Mouse (Mus musculus) E14TG2a.4 (cell line): ENCODE results near the gene Csrp1.

ENCODE experiments used
- CTCF ChIP-seq: conservative IDR thresholded peaks from 2 replicates; pipeline ENCODE4 v1.5.1; 2014; ENCODE audit warnings: low read length
- POU5F1 ChIP-seq: IDR thresholded peaks from 2 replicates; pipeline ENCODE4 v1.6.1; 2014; ENCODE audit warnings: low read length, borderline replicate concordance

DNA sequence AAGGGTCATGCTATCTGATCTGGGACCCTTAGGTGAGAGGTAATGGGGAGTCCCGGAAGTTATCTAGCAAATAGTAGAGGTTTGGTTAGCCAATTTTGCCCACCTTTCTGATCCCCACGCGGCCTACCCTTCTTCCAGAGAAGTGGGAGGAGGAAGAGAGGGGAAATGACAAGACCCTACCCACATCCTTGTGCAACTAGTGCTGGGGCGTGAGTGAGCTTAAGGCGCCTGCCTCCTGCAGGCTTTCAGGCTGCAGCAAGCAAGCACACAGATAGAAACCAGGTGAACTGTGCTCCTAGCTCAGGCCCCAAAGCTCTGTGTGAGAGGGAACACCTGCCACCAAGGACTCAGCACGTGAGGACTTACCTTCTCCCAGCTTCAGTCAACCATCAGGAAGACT is 31.2 kb upstream of the Csrp1 start:
- TF ChIP-seq CTCF (no peak), POU5F1 (no peak)
